Mouse (Mus musculus) 3134 (cell line): ENCODE results near the gene Adra2c.

Experiments used
- DNase-seq: peaks from one replicate; pipeline ENCODE4 v3.0.0-alpha.2; 2011; ENCODE audit warnings: low spot score; ENCODE audit not compliant: insufficient read length; ENCODE audit errors: extremely low read depth

Adra2c gene

DNA sequence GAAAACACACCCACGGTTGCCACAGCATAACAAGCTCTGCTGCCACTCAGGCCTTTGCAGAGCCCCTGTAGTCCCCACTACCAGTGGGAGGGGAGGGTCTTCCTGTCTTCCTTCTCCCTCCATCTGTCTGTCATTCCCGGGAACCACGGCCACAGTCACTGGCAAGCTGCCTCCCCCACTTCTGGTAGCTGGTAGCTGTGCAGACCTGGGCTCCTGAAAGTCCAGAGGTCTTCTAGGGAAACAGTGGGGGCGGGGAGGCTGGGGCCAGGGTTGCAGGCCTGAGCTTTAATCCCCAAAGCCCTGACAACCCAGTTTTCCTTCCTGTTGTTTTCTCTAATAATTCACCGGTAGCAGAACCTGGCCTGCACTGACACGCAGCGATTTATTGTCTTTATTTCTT, 31.7 kb downstream of the Adra2c start:
- no peak for DNase-seq

GRCm38 (mm10) chr5:35311738-35312250, 33.7 kb downstream of the Adra2c start:
- no peak for DNase-seq

DNA sequence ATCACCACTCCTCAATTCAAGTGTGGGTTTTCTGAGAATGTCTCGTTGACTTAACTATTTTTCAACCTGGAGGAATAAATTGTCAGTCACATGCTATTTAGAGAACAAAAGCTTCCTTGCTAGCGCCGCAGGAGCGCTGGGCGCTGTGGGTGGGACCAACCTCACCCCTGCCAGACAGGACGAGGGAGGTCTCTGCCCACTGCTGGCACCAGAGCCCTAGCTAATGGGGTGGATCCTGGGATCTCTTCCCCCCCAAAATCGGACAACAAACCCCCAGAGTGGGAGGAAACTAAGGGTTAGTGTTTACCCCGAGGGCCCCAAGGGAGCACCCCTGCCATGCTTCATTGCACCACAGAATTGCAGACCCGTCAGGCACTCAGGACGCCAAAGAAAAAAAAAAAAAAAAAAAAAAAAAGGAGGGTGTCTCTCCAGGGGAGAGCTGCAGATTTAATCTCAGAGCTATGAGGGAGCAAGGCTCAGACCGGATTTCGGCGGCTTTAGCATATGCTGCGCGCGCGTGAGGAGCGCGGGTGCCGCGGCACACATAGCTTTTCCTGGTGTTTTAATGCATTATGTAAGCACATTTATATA, 35.2 kb downstream of the Adra2c start:
- DNase-seq = no peak

GRCm38 (mm10) chr5:35313826-35314586, 35.9 kb downstream of the Adra2c start:
- DNase-seq = no peak

- no peak for DNase-seq
Observed at GRCm38 (mm10) chr5:35314629-35315028, 36.5 kb downstream of the Adra2c start.

- DNase-seq = no peak
Observed at GRCm38 (mm10) chr5:35315204-35315603, 37.1 kb downstream of the Adra2c start.

DNA sequence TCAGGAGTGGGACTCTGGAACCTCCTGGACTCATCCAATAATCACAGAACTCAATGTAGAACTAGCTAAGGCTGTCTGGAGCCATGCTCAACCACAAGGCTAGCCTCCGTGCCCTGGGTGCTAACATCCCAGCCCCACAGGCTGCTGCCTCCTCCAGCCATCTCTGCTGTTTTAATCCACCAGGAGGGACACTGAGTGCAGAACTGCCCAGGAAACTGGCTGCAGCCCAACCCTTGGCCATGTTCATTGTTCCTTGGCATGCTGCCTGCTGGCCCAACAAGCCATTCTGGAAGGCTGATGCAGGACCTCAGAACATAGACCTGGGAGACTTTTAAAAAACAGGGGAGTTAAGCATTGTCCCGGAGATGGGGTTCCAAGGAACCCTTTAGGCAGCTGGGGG, 42.5 kb downstream of the Adra2c start:
- no peak for DNase-seq

DNA sequence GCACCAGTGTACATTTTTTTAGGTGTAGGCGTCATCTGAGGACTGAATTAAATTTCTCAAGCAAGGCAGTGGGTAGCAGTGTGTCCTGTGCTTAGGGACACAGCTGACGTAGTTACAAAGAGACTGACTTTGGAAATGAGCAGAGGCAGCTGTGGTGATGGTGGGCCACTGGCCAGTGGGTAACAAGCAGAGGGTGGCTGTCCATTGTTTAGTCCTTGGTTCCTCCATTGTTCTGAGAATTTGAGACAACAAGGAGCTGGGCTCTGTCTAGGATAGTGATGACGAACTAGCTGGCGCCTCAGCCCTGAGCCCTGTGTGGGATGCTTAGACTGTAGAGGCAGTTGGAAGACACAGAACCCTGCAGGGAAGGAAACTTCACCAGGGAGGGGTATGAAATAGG, 52.7 kb downstream of the Adra2c start:
- no peak for DNase-seq
